Mouse (Mus musculus) duodenum, adult 2 months (tissue): Measurements from ENCODE around the gene Mcemp1. TPM values are rescaled to one million over a fixed set of nuclear protein-coding genes. Genes with fewer than 3 reads are reported as not detected.

Experiments used
- polyA plus RNA-seq: library from polyadenylated mRNA; depleted of rRNA; stranded (reverse); fragments of >200 nt; gene quantifications from 2 replicates; pipeline ENCODE4 v1.2.3, GENCODE M21; 2012; ENCODE audit warnings: low replicate concordance; rRNA removed

Gene Mcemp1
- polyA plus RNA-seq: 0.07 TPM in 1 of 2 replicates, not detected in the other

DNA sequence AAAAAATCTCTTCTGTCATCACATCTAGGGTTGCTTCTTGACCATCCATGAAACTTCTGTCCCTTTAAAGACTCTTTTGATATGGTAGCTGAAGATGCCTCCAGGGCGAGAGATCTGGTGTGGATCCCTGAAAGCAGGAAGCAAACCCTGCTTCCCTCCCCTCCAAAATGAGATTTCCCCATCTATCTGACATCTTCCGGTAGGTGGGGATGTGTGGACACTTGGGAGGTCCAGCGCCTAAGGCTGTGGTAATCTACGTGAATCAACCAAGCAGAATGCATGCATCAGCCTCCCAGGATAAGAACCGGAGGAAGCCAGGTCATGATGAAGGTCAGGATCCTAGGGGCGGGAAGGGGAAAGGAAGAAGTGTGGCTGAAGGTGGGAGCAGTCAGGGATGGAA lies at the start of gene Mcemp1:
Gene Mcemp1 (plus strand): TSS at position 248 of the 400 bp plus-strand sequence.

DNA sequence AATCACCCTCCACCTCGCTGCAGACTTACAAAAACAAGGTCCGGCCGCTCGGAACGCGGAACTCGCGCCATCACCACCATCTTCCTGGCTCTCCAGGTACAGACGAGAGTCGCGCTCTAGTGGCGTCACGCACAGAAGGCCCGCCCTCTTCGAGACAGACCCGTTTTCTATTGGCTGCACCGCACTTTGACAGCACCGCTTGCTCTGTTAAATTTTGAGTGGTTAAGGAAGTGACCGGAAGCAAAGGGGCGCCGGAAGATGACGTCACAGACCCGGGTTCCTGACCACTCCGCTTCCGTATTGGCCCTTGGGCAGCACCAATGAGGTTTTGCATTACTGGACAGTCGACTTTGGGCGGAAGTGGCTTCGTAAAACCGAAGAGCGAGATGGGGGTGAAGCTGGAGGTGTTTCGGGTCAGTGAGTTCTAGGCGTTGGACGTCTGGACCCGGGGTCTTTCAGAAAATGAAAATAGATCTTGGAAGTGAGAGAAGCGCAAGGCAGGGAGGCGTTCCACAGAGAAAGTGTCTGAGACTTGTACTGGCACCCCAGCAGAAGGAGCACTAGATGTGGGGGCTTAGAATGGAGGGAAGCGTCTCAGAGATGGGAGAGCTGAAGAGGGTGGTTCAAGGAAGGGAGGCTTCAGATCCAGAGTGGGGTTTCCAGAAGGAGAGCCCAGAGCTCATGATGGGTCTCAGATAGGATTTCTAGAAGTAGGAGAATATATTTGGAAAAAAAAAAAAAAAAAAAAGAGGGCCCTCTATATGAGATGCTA lies 44.2 kb upstream of the Mcemp1 start, which contains the start of the genes Xab2 and Pet100:
Gene Xab2 (minus strand): TSS at position 118 of the 772 bp plus-strand sequence.
Gene Pet100 (plus strand): TSS at position 350 of the 772 bp plus-strand sequence.

DNA sequence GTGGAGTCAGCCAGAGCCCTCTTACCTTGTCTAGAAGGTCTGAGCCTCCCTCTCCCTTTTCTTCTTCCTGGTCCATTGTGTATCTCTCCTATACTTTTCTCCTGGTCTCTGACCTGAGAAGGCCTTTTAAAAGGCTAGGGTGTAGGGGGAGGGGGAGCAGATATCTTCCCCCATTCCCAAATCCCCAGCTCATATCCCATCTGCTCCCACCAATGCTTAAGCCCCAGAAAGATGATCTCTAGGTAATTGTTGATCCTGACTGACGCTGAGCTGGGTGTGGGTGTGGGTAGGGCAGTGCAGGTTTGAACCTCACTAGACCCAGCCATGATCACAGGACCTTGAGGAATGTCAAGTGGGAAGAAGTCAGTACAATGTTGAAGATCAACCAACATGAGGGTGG lies 40.1 kb upstream of the Mcemp1 start, which contains the start of gene Pcp2:
Gene Pcp2 (minus strand): TSS at position 101 of the 400 bp plus-strand sequence.

DNA sequence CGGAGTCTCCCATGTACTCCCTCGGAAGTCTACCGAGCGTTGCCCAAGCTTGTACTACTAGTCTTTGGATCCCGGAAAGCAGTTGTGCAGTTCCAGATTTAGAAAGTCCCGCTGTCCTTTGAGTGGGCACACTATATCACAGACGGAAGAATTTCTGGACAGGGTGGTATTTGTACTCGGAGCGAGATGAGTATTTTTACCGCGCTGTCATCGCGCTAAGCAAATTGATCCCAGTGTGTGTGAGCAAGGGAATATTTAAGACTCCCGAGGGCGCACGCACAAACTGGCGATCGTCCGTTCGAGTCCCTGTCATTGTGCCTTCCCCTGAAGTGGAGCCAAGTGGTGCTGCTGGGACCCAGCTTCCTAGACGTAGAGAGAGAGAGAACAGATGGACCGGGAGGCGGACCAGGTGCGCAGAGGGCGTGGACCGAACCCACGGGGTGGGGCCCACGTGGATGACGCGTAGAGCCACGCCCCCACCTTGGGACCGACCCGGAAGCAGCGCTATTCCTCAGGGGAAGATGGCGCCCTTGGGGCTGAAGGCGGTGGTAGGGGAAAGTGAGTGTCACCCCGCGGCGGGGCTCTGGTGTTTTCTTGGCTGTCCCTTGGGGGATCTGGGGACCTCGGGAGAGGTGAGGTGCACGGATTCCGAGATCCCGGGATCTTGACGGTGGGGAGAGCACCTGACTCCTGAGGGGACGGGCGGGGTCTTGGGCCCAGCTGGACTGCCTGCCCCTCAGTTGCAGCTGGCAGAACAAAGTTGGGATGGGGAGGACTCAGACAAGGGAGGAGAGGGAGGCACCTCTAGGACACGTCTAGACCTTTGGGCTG lies 34.7 kb upstream of the Mcemp1 start, which contains the start of gene Stxbp2:
Gene Stxbp2 (plus strand): TSS at position 309 of the 831 bp plus-strand sequence.

DNA sequence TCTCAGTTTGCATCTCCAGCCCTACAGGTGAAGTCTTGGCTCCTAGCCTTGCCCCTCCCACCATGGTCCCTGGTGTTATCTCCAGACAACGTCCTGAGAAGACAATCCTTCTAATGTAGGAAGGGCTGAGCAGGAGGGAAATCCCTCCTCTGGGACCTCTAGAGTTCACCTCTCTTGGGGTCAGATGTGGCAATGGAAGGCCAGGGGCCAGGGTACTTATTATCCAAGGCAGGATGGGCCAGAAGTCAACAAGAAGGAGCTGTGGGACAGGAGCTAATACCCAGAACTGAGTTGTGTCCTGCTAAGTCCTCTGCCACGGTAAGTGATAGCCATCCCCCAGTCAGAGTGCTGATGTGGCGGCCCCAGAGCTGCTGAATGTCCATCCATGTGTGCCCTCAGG lies 10.0 kb upstream of the Mcemp1 start, which contains the start of gene Retn:
Gene Retn (plus strand): TSS at position 245 of the 400 bp plus-strand sequence.

DNA sequence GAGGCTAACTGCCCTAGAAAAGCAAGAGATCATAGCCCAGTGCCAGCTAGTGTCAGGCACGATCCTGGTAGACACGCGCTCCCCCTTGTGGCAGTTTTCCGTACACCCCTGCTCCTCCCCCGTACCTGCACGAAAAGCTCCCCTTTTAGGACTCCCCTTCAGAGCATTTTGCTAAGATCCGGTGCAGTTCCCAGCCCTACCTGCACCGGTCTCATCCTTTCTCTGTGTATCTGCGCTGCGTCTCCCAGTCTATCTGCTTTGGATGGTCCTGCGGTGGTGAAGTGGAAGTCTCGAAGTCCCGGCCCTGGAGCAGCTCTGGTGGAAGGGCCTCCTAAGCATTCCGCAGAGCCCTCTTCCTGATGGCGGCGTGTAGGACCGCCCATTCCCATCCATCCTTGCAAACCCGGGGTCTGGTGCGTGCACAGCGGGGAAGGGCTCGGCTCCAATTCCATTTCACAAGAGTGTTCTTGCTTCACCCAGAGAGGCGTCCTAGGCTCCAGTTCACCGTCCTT lies 6.5 kb downstream of the Mcemp1 start, which contains the start of gene Fcor:
Gene Fcor (minus strand): TSS at position 383 of the 512 bp plus-strand sequence.

DNA sequence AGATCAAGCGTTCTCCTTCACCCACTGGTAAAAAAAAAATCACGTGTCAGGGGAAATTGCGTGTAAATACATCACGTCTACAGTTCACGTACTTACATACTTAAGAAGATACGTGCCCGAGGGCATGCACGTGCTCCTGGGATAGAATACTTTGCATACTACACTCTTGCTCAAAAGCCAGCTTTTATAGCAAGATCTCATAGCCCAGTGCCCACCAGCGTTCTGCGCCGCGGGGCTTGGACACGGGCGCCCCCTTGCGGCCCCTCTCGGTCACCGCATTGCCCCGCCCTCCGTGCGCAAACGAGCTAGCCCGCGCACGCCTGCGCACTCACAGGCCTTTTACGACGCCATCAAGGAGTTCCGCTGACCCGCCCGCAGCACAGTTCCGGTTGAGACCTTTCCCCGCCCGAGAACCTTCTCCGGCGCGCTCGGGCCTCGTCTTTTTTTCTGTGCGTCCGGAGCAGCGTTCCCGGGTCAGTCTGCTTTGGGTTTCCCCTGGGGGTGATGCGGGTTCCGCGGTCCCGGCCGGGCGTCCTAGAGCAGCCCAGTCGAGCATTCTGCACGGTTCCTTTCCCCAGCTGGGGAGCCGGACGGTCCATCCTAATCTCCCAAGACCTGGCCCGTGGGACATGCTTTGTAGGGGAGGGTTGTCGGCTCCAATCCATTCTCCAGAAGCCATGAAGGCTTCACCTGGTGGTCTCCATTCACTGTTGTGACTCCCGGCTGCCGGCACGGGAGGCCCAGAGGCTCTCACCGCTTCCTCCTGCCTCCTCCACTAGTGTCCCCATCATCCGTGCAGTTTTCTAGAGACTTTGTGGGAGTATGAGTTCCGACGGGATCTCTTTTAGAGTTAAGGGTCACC lies 10.8 kb downstream of the Mcemp1 start, which contains the start of gene Trappc5:
Gene Trappc5 (plus strand): TSS at position 169 of the 862 bp plus-strand sequence.

DNA sequence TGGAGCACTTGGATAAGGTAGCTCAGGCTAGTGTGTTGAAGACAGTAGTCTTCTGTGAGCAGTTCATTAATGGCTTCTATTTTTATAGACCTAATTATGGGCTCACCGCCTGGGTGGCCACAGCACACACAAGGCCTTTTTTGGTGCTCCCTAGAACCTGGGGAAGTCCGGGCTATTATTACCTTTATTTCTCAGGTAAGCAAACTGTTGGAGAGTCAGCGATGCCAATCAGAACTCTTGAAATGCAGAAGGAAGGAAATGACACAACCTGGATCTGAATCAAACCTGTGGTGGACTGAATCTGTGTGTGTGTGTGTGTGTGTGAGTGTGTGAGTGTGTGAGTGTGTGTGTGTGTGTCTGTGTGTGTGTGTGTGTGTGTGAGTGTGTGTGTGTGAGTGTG lies 28.6 kb downstream of the Mcemp1 start, which contains the start of gene Fcer2a:
Gene Fcer2a (minus strand): TSS at position 55 of the 400 bp plus-strand sequence.

Other genes with a start within 250 kb of the Mcemp1 start
- 12.5 and 16.2 TPM in 2 replicates for gene Pex11g, start 198.1 kb upstream of the Mcemp1 start, polyA plus RNA-seq
- 0.21 TPM in 1 of 2 replicates, not detected in the other for gene Tex45, start 194.9 kb upstream of the Mcemp1 start, polyA plus RNA-seq
- 27.4 and 34.8 TPM in 2 replicates for gene Zfp358, start 172.6 kb upstream of the Mcemp1 start, polyA plus RNA-seq
- gene Mcoln1, start 165.3 kb upstream of the Mcemp1 start, polyA plus RNA-seq: 386 and 793 TPM in 2 replicates
- gene Pnpla6, start 150.4 kb upstream of the Mcemp1 start, polyA plus RNA-seq: 40.4 and 72.5 TPM in 2 replicates
- gene C330021F23Rik, start 97.8 kb upstream of the Mcemp1 start, polyA plus RNA-seq: 0.14 and 1.1 TPM in 2 replicates
- 74.9 and 113 TPM in 2 replicates for gene Camsap3, start 78.5 kb upstream of the Mcemp1 start, polyA plus RNA-seq
- 26.7 and 29.0 TPM in 2 replicates for gene Xab2, start 44.4 kb upstream of the Mcemp1 start, polyA plus RNA-seq
- gene Pet100, start 44.2 kb upstream of the Mcemp1 start, polyA plus RNA-seq: 1.5 and 4.4 TPM in 2 replicates
- gene Pcp2, start 40.2 kb upstream of the Mcemp1 start, polyA plus RNA-seq: not detected in 2 replicates
- 256 and 257 TPM in 2 replicates for gene Stxbp2, start 34.8 kb upstream of the Mcemp1 start, polyA plus RNA-seq
- 2.4 TPM in 1 of 2 replicates, not detected in the other for gene Retn, start 10.0 kb upstream of the Mcemp1 start, polyA plus RNA-seq
- 0.37 and 2.7 TPM in 2 replicates for gene Fcor, start 6.6 kb downstream of the Mcemp1 start, polyA plus RNA-seq
- gene Trappc5, start 10.5 kb downstream of the Mcemp1 start, polyA plus RNA-seq: 19.8 and 32.5 TPM in 2 replicates
- 0.87 TPM in 1 of 2 replicates, not detected in the other for gene Fcer2a, start 28.4 kb downstream of the Mcemp1 start, polyA plus RNA-seq
- gene Clec4g, start 54.9 kb downstream of the Mcemp1 start, polyA plus RNA-seq: 0.07 TPM in 1 of 2 replicates, not detected in the other
- 0.28 TPM in 1 of 2 replicates, not detected in the other for gene Cd209a, start 83.2 kb downstream of the Mcemp1 start, polyA plus RNA-seq
- gene Cd209e, start 188.6 kb downstream of the Mcemp1 start, polyA plus RNA-seq: not detected in 2 replicates
- gene Cd209d, start 212.8 kb downstream of the Mcemp1 start, polyA plus RNA-seq: not detected in 2 replicates